Mouse (Mus musculus) gastrocnemius, adult 2 months (tissue): ENCODE measurements around the gene Dlx3. TPM values are rescaled to one million over a fixed set of nuclear protein-coding genes. Genes with fewer than 3 reads are reported as not detected.

ENCODE experiments used
- DNase-seq: peaks from one replicate; pipeline ENCODE4 v3.0.0; 2022
- H3K27ac ChIP-seq: fragments of 200-600 bp; 2 replicates; pipeline ENCODE4 v1.8.1; 2022; ENCODE audit warnings: mild to moderate bottlenecking
- H3K4me3 ChIP-seq: fragments of 200-600 bp; 2 replicates; pipeline ENCODE4 v1.8.1; 2022; ENCODE audit warnings: mild to moderate bottlenecking, moderate library complexity
- CTCF ChIP-seq: fragments of 200-600 bp; IDR thresholded peaks from 2 replicates; pipeline ENCODE4 v1.8.1; 2022; ENCODE audit warnings: antibody characterized with exemption, mild to moderate bottlenecking, moderate library complexity
- intact Hi-C: fragments of 180-260 bp; cut with DNase I; formaldehyde crosslinking; loops from one replicate; pipeline ENCODE4 v1.15.1; 2025
- total RNA-seq, 2 experiments: library from RNA; stranded (reverse); gene quantifications; 2 replicates each; pipeline ENCODE4 v1.2.3; 2021

Gene Dlx3
- total RNA-seq, 2 experiments from 2014 or later = not detected

DNA sequence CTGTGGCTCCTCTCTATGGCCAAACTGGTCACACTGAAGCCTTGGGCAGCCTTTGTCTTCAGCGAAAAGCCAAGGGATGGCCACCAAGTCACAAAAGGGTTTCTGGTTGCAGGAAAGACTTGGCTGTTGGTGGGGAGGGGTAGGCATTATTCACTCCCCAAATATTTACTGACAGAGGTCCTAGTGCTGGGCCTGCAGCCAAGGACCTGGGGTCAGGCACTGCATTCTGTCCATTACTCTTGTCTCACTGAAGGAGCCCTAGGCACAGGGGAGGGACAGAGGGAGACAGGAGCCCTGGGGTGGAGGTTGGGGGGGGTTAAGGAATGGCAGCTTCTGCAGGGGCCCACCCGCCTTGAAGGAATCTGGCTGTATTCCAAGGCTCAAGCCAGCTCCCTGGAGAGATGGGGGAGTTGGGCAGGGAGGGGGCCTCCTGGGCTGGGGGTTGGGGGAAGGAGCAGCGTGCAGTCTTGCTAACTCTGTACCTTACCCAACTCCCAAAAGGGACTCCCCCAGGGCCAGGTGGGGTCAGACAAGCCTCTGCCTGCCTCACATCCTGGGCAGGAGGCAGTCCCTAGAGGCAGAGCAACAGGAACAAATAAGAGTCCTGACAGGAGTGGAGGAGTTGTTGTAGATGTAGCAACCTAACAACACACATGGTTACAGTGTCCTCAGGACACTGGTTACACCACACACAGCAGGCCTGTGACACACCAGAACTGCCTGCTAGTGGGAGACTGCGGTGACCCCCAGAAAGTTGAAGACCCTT lies 23.1 kb upstream of the Dlx3 start:
- DNase-seq = no peak
- Histone ChIP-seq H3K27ac (no peak overlapping the region), H3K4me3 (no peak overlapping the region)
- TF ChIP-seq CTCF = no peak
- intact Hi-C loops = no loop called here

DNA sequence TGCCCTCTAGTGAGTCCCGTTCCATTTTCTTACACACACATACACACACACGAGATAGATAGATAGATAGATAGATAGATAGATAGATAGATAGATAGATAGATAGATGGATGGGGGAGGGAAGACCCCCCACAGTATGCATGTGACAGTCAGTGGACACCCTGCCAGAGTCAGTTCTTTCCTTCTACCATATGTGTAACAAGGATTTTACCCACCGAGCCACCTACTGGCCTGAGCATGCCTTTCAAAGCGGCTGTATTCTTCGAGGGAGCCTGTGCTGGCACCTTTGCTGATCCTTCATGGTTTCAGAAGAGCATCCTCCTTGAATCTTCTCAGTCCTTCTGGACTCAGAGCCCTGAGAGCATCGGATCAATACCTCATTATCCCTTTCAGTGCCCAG lies 22.0 kb upstream of the Dlx3 start:
- peak overlapping the region; percentile 12; the same call in 1 of the 2 replicates for H3K27ac ChIP-seq
- intact Hi-C loops = no loop called here
- no peak overlapping the region for H3K4me3 ChIP-seq
- no peak for TF ChIP-seq CTCF
- no peak for DNase-seq

DNA sequence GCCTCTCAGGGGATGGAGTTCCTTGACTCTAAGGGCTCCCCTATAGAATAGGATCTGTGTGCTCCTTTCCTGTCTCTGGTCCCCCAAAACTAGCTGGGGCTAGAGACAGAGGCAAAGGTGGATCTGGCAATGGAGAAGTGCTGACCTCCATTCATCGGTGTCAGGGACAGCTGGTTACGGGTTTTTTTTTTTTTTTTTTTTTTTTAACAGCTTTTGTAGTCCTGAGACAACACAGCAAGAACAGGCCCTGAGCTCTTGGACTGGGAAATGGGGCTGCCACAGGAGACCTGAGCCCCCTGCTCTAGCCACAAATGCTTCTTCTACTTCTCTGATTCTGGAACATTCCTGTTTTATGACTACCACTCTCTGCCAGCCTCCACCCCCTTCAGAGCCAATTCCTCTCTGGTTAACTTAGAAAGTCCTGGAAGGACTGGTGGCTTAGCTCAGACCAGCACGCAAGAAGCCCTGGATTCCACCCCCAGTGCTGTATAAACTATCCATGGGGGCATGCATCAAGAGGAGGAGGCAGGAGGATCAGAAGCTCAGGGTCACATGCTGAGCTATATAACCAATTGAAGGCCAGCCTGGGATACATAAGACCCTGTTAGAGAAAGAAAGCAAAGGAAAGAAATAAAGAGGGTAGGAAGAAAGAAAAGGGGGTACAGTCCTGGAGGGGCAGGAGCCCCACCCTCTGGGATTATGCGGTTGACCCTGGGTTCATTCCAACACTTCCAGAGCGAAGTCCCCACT lies 21.4 kb upstream of the Dlx3 start:
- DNase-seq = no peak
- no peak for TF ChIP-seq CTCF
- H3K4me3 ChIP-seq = no peak overlapping the region
- intact Hi-C loops = no loop called here
- H3K27ac ChIP-seq = peak overlapping the region; percentile 12; the same call in 1 of the 2 replicates

DNA sequence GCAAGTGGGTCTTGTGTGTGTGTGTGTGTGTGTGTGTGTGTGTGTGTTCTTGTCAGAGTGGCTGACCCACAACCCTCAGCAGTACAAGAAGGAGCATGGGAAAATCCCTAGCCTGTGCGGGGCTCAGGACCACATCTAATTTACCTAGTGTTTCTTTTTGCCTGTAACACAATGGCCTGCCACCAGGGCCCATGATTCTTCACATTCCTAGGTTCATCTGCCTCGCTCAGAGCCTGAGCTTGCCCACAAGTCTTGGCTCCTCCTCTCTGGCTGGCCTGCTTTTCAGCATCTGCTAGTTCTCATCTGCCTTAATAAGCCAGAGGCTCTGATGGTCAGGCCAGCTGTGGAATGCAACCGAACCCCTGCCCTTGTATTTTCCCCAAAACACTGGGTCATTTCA lies 19.5 kb upstream of the Dlx3 start:
- no peak overlapping the region for H3K27ac ChIP-seq
- intact Hi-C loops = loop anchor here (10.0 kb wide), 1 partner anchor 284 kb away; the partner anchor contains the start of gene Slc35b1
- DNase-seq = peak; percentile 51
- no peak for TF ChIP-seq CTCF
- no peak overlapping the region for H3K4me3 ChIP-seq

DNA sequence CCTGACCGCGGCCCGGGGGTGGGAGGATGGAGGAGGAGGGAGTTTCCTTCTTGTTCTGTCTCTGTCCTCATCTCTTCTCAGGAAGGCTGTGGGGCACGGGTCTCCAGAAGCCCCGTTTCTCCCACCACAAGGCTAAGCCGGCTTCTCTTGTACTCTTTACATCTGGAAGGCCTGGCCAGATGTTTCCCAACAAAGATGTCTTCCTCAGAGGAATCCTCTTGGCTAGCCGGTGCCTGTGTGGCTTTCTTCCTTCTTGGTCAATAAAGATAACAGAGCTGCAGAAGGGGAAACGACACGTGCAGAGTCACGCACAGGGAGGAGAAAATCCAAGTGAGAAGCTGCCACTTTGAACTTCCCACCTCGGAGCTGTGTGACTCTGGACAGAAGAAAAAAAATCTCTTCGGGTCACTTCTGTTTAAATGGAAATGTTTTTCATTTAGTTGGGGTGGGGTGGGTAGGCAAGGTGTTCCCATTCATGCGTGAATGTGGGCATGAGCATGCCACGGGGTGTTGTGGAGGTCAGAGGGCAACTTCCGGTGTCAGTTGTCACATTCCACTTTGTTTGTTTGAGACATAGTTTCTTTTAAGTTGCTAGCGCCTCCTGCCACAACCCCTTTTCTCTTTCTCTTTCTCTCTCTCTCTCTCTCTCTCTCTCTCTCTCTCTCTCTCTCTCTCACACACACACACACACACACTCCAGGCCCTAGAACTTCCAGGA lies 18.7 kb upstream of the Dlx3 start:
- no peak for TF ChIP-seq CTCF
- intact Hi-C loops = loop anchor here (10.0 kb wide), 1 partner anchor 284 kb away; the partner anchor contains the start of gene Slc35b1
- H3K27ac ChIP-seq = no peak overlapping the region
- H3K4me3 ChIP-seq = no peak overlapping the region
- no peak for DNase-seq

GRCm38 (mm10) chr11:95102161-95102904 lies 17.6 kb upstream of the Dlx3 start:
- no peak for TF ChIP-seq CTCF
- H3K4me3 ChIP-seq = no peak overlapping the region
- intact Hi-C loops = loop anchor here (10.0 kb wide), 1 partner anchor 282 kb away; the partner anchor contains the start of gene Slc35b1
- no peak overlapping the region for H3K27ac ChIP-seq
- no peak for DNase-seq

DNA sequence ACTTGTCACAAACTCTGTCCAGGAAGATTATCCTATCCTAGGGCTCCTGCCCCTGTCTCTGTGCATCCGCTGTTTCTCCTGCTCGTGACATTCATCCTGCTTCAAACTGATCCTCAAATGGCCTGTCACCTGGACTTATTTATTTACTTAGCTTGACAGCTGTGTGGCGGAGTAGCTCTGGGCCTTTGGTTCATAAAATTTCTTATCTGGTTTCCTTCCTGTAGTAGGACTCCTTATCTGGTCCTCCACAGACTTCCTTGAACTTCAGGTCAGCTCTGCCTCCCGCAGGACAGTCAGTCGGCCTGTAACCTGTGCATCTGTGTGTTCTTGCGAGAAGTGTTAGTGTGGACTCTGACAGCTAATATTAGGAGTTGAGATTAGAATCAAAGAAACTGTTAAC lies 15.7 kb upstream of the Dlx3 start:
- TF ChIP-seq CTCF = no peak
- H3K4me3 ChIP-seq = no peak overlapping the region
- DNase-seq = no peak
- intact Hi-C loops = loop anchor here (10.0 kb wide), 1 partner anchor 281 kb away; the partner anchor contains the start of gene Slc35b1
- no peak overlapping the region for H3K27ac ChIP-seq

DNA sequence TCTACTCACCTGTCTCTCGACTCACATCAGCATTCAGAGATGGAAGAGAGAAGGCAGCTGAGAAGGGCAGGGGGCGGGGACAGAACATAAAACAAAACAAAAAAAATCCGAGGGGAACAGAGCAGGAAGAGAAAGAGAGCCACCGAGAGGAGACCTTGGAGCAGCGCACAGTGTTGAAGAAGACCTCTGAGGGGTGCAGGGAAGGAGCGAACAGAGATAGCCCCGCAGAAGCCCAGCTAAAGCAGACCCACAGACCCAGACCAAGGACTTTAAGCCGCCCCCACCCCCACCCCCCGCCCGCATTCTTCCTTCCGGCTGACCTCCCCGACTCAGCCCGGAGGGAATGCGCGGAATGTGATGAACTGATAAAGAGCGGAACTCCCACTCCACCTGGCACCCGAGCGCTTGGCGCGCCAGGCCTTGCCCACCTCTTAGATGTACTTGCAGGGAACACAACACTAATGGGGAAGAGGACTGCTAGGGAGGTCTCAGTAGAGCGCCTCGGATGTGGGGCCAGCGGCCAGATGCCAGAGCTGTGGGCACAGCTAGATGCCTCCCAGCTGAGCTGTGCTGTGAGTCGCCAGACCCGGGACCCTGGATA lies 14.5 kb upstream of the Dlx3 start:
- H3K4me3 ChIP-seq = peak overlapping the region; percentile 43
- no peak for DNase-seq
- intact Hi-C loops = loop anchor here (10.0 kb wide), 1 partner anchor 279 kb away; the partner anchor contains the start of gene Slc35b1
- TF ChIP-seq CTCF = no peak
- peak overlapping the region; percentile 43 for H3K27ac ChIP-seq

GRCm38 (mm10) chr11:95106440-95107236 lies 13.3 kb upstream of the Dlx3 start:
- peak; percentile 76 for DNase-seq
- Histone ChIP-seq H3K27ac (no peak overlapping the region), H3K4me3 (no peak overlapping the region)
- intact Hi-C loops = loop anchor here (1.0 to 10.0 kb wide), 3 partner anchors 30 to 278 kb away; partner anchors contain the start of genes Itga3 and Slc35b1
- TF ChIP-seq CTCF = peak; percentile 99; the same call in 1 of the 2 replicates

GRCm38 (mm10) chr11:95109000-95109399 lies 10.9 kb upstream of the Dlx3 start:
- DNase-seq = no peak
- intact Hi-C loops = loop anchor here (10.0 kb wide), 1 partner anchor 276 kb away; the partner anchor contains the start of gene Slc35b1
- TF ChIP-seq CTCF = no peak

DNA sequence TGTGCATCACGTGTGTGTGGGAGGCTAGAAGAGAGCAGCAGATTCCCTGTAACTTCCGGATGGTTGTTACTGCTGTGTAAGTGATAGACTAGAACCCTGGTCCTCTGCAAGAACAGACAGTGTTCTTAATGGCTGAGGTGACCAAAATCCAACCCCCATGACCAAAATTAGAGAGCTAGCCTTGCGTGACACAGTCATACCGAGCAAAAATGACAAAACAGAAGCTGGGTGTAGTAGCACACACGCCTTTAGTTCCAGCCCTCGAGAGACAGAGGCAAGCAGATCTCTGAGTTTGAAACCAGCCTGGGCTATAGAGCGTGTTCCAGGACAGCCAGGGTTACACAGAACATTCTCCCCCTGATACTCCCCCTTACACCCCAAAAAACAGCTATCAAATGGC lies 9.8 kb upstream of the Dlx3 start:
- TF ChIP-seq CTCF = no peak
- DNase-seq = no peak
- intact Hi-C loops = no loop called here
- Histone ChIP-seq H3K27ac (no peak overlapping the region), H3K4me3 (no peak overlapping the region)

More at GRCm38 (mm10) chr11:95109000-95109399, 10.9 kb upstream of the Dlx3 start:
- Histone ChIP-seq H3K4me3 (no peak overlapping the region), H3K27ac (no peak overlapping the region)
